Comparison of ENCODE assay signal across 11 mouse cellular contexts in genomic region chr9:12434171-12434570, GRCm38 (mm10).
"Had no signal": no experiment of that assay in that cellular context is flagged by ENCODE, and none has a peak within 500 bp of the region (broad histone marks: within the 10 kb centered on the region; RNA-seq: fewer than 3 reads in every experiment).

No protein-coding gene starts in this region.

- H3K4me1 ChIP-seq: limb, embryonic 13.5 days; midbrain, embryonic 15.5 days had no signal

- DNase-seq: kidney, adult 18-20 months; kidney, postnatal 10 days; kidney, postnatal 4 days; left cerebral cortex, postnatal 4 days; lung, adult 18-20 months; thymus, postnatal 14 days had no signal

- H3K9ac ChIP-seq: limb, embryonic 13.5 days; liver, embryonic 14.5 days; midbrain, embryonic 15.5 days had no signal

- H3K9me3 ChIP-seq: limb, embryonic 13.5 days; midbrain, embryonic 15.5 days had no signal

- H3K36me3 ChIP-seq: limb, embryonic 13.5 days; midbrain, embryonic 15.5 days had no signal

- ATAC-seq: midbrain, embryonic 15.5 days had no signal

- H3K27ac ChIP-seq: layer of hippocampus, adult 2 months; limb, embryonic 13.5 days; liver, embryonic 14.5 days; midbrain, embryonic 15.5 days; stomach, postnatal 0 days had no signal

- H3K4me3 ChIP-seq: layer of hippocampus, adult 2 months; limb, embryonic 13.5 days; midbrain, embryonic 15.5 days had no signal

- H3K4me2 ChIP-seq: limb, embryonic 13.5 days; midbrain, embryonic 15.5 days had no signal

- H3K27me3 ChIP-seq: limb, embryonic 13.5 days; midbrain, embryonic 15.5 days had no signal
